Mouse (Mus musculus) ES-E14 (cell line): ENCODE results near the gene Slit2.

Experiments used
- HCFC1 ChIP-seq: IDR thresholded peaks from 2 replicates; pipeline ENCODE4 v1.6.1; 2012; ENCODE audit warnings: low read length, inconsistent platforms, borderline replicate concordance; ENCODE audit not compliant: insufficient read depth
- MAFK ChIP-seq: IDR thresholded peaks from 2 replicates; pipeline ENCODE4 v1.6.1; 2014; ENCODE audit warnings: mild to moderate bottlenecking, low read depth, low read length, inconsistent platforms; ENCODE audit not compliant: insufficient read depth
- ZC3H11A ChIP-seq: IDR thresholded peaks from 2 replicates; pipeline ENCODE4 v1.6.1; 2012; ENCODE audit warnings: low read depth, mild to moderate bottlenecking, inconsistent platforms, low read length, borderline replicate concordance
- ZNF384 ChIP-seq: IDR thresholded peaks from 2 replicates; pipeline ENCODE4 v1.6.1; 2012; ENCODE audit warnings: low read depth, low read length, inconsistent platforms

- TF ChIP-seq HCFC1 = no peak
- TF ChIP-seq ZNF384 = no peak
- no peak for TF ChIP-seq ZC3H11A
- no peak for TF ChIP-seq MAFK
Observed at GRCm38 (mm10) chr5:47956451-47956850, 26.5 kb upstream of the Slit2 start.
